Mouse (Mus musculus): ENCODE results near the gene Gstp1.
"Not testable (repeated sequence)": the region's sequence is repeated elsewhere in the genome, so short reads cannot be mapped to it uniquely, and the experiment has no call there.

The Gstp1 gene

DNA sequence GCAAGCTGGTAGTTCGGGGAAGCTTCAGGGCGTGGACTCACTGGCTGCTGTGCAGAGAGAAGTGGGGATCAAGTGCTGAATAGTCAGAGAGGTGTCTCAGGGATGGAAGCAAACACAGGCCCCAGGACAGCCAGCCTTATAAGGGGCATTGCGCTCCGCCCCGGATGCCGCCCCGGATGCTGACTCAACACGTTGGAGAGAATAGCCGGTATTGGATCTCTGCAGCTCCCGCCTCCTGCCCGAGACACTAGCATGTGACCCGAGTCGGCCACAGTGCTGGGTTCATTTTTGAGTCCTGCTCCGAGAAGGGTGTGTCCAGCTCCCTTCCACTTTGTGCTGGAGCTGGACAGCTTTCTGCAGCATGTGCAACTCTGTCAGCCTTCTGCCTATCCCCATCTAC lies 4.3 kb upstream of the Gstp1 start:
- intact Hi-C loops (cut with DNase I) = no loop called here

DNA sequence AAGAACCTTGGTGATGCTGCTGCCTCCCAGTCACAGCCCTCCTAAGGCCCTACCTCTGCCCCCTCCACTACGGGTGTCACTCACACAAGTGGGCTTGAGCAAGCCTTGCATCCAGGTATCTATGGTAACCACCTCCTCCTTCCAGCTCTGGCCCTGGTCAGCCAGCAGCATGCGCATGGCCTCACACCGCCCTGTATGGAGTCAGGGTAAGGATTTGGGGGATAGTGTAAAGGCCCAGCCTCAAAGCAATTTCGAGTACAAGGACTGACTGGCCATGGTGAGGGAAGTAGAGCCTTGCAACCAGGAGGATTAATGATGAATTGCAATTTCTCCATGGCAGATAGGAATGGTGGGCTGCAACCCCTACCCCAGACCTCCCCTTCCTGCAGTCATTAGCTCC lies 3.7 kb upstream of the Gstp1 start:
- intact Hi-C loops (cut with DNase I) = not testable (repeated sequence)

DNA sequence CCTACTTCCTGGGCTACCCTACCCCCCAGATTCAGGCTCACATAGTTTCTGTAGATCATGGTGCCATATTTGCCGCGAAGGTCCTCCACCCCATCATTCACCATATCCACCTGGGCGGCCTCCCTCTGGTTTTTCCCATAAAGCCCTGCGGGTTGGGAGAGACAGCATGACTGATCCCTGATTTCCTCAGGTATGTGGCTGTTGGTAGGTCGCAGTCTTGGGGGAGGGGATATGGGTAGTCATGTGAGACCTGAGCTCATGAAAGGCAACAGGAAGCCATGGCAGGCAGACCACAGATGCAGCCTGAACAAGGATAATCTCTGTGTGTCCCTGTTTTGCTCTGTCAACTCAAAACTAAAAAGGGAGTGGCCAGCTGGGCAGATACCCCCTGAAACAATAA lies 3.2 kb upstream of the Gstp1 start:
- intact Hi-C loops (cut with DNase I) = not testable (repeated sequence)

DNA sequence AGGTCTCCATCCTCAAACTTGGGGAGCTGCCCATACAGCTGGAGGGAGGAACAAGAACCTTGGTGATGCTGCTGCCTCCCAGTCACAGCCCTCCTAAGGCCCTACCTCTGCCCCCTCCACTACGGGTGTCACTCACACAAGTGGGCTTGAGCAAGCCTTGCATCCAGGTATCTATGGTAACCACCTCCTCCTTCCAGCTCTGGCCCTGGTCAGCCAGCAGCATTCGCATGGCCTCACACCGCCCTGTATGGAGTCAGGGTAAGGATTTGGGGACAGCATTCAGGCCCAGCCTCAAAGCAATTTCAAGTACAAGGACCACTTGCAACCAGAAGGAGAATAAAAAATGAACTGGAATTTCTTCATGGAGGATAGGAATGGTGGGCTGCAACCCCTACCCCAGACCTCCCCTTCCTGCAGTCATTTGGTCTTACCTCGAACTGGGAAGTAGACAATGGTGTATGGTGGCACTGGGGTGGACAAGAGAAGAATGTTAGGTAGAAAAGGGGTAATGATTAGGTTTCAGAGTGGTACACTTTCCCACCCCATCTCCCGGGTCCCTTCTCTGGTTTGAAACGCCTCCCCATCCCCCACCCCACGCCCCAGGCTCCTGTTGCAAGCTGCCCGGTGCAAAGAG lies 514 bp downstream of the Gstp1 start:
- intact Hi-C loops (cut with DNase I) = not testable (repeated sequence)

DNA sequence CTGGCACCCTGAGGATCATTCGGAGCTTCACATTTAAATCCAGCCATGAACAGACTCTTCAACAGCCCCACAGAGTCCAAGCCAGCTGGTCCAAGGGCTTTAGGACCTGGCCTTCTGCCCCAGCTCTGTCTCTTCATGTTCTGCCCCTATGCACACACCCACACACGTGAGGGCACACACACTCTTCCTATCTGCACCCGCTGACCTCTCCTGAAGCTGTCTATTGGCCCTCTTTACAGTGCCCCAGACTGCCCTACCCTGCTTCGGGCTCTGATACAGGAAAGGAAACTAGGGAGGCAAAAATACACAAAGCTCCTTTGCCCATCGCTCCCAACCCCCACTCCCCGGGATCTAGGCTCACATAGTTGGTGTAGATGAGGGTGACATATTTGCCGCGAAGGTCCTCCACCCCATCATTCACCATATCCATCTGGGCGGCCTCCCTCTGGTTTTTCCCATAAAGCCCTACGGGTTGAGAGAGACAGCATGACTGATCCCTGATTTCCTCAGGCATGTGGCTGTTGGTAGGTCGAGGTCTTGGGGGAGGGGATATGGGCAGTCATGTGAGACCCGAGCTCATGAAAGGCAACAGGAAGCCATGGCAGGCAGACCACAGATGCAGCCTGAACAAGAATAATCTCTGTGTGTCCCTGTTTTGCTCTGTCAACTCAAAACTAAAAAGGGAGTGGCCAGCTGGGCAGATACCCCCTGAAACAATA lies 1.3 kb downstream of the Gstp1 start:
- intact Hi-C loops (cut with DNase I) = no loop called here

DNA sequence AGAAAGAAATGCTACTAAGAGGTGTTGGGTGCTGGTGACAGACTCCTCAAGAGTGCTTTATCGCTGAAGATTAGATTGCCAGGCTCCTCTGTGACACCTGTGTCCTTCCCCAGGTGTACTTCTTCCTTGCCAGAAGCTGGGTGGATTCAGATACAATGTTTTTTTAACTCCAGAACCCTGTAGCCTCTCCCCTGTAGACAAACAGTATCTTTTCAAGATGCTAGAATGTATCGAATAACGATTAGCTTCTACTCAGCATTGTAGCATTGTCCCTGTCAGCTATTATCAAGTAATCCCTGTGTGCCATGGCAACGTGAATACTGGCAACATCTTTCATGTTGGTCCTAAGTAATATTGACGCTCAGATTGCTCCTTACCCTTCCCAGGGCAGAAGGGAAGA lies 4.0 kb downstream of the Gstp1 start:
- intact Hi-C loops (cut with DNase I) = no loop called here

DNA sequence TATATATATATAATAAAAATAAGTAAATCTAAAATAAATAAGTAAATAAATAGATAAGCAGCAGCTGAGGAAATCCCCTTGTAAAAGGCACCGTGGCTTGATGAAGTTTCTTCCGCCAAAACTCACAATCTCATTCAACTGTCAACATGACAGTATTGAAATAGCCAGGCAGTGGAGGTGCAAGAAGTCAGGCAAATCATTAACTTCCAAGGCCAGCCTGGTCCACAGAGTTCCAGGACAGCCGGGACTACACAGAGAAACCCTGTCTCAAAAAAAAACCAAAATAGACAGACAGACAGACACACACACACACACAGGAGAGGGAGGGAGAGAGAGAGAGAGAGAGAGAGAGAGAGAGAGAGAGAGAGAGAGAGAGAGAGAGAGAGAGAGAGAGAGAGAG lies 4.5 kb downstream of the Gstp1 start:
- intact Hi-C loops (cut with DNase I) = no loop called here

DNA sequence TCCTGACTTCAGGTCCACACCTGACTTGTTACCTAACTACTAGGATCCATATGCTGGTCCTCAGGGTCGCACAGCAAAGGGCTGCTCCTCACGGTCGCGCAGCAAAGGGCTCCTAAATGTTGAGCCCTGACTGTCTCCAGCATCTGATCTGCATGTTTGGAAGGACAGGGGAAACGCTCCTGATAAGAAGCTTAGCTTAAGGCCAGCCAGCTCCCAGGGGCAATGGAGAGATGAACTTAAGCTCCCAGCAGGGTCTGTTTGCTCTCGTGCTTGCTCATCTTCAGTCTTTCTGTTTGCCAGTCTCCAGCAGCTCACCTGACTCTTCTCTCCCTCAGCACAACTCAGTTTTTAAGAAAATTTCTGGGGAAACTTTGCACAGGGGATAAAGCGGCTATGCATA lies 5.1 kb downstream of the Gstp1 start:
- intact Hi-C loops (cut with DNase I) = no loop called here

DNA sequence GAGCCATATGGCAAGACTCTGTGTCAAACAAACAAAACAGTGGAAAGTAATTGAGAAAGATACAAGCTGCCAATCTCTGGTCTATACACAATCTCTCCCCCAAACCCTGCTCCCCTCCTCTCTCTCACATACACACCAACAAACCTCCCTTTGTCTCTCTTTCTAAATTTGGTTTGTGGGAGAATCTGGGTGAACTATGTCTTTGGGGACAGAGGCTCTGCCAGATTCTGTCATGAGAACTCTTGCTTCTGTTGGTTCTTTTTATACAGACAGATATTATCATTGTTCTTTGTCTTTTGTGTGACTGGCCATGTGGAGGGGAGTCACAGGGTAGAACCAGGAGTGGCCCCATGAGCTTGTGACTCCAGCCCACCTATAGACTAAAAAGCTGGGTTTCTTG lies 10.2 kb downstream of the Gstp1 start:
- intact Hi-C loops (cut with DNase I) = no loop called here

DNA sequence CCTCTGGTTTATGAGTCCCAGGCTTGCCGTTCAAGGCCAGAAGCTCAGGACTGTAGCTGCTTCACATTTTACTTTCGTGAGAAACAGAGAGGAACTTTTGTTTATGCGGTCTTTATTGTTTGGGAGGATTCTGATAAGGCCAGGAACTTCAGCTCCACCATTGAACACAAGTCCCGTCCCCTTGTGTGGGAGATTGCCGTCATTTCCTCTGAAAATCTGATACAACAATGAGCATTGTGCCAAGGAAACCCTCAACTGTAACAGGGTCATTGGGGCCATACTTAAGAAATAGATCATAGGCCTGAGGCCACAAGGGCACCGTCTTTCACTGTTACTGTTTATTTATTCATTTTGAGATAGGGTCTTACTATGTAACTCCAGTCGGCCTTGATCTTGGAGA lies 14.6 kb downstream of the Gstp1 start:
- intact Hi-C loops (cut with DNase I) = no loop called here

DNA sequence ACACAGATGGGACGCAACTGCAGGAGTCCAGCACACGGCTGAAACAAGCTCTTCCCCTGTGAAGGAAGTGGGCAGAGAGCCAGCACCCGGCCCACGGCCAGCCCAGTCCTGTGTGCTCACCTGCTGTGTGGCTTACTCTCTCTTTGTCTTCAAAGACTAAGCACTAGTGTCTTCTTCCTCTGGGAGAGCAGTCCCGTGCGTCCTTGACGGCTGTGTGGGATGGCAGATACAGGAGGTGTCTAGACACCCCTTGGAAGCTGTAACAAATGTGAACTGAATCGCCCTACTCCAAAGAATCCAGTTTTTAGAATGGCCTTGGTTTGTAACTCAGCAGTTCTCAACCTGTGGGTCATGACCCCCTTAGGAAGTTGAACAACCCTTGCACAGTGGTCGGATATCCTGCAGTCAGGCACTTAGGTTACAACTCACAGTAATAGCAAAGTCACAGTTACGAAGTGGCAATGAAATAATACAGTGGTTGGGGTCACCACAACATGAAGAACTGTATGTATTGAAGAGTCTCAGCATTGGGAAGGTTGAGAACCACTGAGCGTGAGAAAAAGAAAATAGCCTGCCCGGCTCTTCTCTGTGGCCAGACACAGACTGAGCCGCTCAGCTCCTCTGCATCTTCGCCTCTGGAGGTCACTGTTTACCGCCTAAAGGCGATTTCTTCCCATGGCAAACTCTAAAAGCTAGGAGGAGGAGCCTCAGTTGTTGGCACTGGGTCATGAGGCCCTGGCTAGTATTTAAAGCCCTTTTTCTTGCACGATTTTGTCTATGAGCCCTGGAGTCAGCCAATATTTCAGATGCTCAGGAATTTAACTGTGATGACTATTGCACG lies 18.8 kb downstream of the Gstp1 start:
- intact Hi-C loops (cut with DNase I) = loop anchor here (1.0 kb wide), 1 partner anchor 28 kb away; no protein-coding TSS in a partner anchor

DNA sequence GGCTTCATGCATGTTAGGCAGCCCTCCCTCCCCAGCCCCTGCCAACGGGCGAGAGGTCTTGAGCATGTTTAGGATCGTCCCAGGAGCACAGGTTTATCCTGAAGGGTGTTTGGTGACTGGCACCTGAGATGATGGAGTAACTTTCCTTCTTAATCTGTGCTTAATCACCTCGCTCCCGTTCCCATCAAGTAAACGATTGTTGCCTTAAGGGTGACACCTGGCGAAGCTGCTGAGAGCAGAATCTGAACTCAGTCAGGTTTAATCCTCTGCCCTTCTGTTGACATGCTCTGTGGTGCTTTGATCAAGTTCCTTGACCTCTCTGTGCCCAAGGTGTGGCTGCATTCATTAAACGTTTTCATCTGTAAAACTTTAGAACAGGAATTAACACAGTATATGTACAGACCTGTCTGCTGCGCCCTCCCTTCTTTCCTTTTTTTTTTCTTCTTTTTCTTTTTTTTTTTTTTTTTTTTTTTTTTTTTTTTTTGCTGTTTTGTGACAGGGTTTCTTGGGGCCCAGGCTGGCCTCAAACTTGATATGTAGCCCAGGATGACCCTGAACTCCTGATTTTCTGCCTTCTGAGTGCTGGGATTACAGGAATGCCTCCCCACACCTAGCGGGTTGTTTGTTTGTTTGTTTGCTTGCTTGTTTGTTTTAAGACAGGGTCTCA lies 19.7 kb downstream of the Gstp1 start:
- intact Hi-C loops (cut with DNase I) = no loop called here

DNA sequence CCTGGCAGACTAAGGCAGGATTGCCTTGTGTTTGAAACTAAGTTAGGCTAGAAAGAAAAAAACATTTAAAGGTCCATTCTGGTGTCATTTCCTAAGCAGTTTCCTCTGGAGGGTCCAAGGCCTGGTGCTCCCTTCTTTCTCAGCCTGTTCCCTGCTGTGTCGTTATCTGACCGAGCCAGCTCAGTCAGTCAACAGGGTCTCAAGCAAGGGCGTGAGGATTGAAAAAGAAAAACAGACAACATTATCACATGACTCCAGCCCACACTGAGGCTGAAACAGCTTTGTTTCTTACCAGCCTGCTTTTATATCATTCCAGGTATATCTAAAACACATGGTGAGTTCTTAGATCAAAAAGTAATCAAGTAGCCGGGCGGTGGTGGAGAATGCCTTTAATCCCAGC lies 22.1 kb downstream of the Gstp1 start:
- intact Hi-C loops (cut with DNase I) = no loop called here

DNA sequence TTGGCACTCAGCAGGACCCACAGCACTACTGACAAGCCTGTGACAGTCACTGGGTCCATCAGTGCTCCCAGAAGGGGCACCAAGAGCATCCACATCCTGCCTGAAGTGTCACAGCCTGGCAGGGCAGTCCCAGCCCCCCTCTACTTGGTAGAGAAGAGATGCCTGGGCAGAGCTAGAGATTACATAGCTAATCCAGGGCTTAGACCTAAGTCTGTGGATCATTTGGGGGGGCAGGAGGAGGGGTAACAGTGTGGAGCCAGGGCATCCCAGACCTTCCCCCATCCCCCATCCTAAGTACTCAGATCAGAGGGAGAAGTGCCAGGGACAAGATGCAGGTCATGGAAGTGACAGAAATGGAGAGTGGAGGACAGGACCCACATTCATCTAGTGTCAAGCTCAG lies 23.0 kb downstream of the Gstp1 start:
- intact Hi-C loops (cut with DNase I) = no loop called here

DNA sequence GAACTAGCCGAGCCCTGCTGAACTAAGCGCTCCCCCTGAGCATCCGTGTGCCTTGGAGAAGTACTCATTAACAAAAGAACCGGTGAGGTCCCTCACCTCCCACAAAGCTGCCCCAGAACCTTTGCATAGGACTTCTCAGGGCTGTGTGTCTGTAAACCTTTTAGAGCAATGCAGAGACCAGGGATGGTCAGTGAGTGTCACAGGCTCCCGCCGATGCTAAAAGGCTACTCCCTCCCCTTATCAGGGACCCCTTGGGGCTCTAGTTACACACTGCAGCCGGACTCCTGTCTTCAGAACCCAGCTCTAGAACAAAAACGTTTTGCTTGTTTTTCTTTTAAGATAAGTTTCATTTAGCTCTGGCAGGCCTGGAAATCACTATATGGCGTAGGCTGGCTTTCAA lies 24.7 kb downstream of the Gstp1 start:
- intact Hi-C loops (cut with DNase I) = loop anchor here (2.0 kb wide), 1 partner anchor 66 kb away; no protein-coding TSS in a partner anchor

DNA sequence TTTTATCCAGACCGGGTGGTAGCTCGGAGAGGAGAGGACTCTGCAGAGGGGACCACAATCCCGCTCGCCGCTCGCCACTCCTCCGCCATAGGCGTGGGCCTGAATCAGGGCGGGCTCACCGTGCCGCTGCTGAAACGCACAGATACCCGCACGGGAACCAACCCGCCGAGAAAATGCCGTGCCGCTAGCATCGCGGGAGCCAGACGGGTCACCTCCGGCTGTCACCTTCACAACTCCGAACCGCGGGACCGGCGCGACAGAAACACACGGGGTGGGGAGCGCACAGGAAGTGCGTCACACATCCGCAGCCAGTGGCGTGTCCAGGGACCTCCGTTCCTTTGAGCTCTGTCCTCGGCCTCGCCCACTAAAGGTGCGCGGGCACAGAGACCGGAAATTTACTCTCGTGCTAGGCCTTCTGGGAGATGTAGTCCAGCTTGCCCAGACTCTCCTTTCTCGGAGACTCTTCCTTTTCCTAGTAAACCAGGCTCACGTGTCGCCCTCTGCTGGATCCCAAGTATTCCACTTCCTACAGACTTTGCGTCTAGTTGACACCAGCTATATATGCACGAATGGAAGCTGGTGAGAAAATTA lies 25.3 kb downstream of the Gstp1 start, which contains the start of gene Ndufv1:
Ndufv1 (minus strand) TSS at position 375 of the 591 bp plus-strand sequence.
- intact Hi-C loops (cut with DNase I) = loop anchor here (2.0 kb wide), 1 partner anchor 66 kb away; no protein-coding TSS in a partner anchor

DNA sequence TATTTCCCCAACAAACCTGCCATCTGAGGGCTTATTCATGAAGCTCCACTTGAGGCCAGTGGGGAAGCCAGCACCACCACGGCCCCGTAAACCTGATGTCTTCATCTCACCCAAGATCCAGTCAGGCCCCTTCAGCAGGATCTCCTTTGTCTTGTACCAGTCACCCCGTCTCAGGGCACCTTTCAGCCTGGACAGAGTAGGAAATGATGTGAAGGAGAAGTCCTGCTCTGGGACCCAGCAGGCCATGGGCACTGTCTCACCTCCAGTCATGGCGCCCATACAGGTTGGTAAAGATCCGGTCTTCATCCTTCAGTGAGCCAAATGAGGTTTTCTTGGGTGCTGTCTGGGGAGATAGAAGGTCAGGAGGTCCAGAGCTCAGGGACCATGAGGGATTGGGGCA lies 26.7 kb downstream of the Gstp1 start:
- intact Hi-C loops (cut with DNase I) = no loop called here

DNA sequence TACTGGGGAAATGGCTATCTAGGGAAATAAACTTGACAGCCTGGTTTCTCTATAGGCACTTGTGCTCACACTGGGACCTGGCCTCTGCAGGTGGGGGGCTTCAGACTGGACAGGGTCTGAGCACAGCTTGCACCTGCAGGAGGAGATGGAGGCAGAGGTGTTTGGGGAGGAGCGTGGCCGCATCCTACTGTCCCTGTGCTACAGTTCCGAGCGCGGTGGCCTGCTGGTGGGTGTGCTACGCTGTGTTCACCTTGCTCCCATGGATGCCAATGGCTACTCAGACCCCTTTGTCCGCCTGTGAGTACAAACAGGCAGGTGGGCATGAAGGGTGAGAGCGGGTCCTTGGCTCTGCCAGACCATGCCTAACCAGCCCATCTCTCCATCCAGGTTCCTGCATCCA lies 31.8 kb downstream of the Gstp1 start:
- intact Hi-C loops (cut with DNase I) = no loop called here

DNA sequence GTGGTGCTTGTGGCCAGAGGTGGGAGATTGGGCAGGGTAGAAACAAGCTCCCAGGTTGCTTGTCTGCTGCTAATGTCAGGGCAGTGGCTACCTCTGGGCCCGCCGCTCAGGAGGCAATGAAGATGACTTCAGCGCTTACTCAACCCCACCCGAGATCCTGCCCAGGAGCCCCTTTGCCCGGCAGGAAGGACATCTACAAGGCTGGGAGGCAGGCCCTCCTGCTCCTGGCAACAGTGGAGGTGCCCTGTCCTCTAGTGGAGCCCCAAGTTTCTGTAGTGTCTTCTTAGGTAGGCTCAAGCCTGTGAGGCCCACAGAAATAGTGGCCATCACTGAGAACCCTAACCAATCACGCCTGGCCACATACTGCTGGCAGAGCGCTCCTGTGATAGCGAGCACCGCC lies 32.7 kb downstream of the Gstp1 start:
- intact Hi-C loops (cut with DNase I) = no loop called here

DNA sequence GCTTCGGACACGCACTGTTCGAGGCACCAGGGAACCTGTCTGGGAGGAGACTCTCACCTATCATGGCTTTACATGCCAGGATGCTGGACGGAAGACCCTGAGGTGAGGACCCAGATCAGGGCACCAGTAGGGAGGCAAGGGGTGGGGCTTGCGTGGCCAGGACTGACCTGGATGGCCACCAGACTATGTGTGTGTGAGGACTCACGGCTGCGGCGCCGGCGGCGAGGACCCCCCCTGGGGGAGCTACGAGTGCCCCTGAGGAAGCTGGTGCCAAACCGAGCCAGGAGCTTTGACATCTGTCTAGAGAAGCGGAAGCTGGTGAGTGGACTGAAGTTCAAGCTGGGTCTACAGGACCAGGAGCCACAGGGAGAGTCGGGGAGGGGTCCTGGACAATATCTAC lies 33.5 kb downstream of the Gstp1 start:
- intact Hi-C loops (cut with DNase I) = no loop called here

DNA sequence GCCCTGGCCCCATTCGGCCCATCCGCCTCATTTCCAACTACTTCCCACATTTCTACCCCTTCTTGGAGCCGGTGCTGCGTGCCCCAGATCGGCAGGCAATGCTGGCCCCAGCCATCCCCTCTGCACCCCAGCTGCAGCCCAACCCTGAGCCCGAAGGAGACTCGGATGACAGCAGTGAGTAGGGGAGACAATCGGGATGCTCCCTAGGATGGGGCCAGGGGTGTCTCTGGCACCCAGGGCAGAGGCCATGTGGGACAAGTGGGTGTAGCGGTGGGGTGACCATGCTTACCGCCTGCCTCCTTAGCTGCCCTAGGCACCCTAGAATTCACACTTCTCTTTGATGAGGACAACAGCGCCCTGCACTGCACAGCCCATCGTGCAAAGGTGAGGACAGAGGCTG lies 34.1 kb downstream of the Gstp1 start:
- intact Hi-C loops (cut with DNase I) = no loop called here
